Mouse (Mus musculus) brain, embryonic 14.5 days (tissue): Measurements from ENCODE around the gene 0610030E20Rik.

Experiments
- CTCF ChIP-seq: fragments of 200-500 bp; IDR thresholded peaks from 2 replicates; pipeline ENCODE4 v1.5.1; 2012; ENCODE audit warnings: inconsistent platforms, mild to moderate bottlenecking, moderate library complexity, borderline replicate concordance; ENCODE audit not compliant: insufficient read depth, insufficient read length; ENCODE audit errors: extremely low read depth
- POLR2A ChIP-seq: fragments of 200-500 bp; IDR thresholded peaks from 2 replicates; pipeline ENCODE4 v1.6.1; 2012; ENCODE audit warnings: mild to moderate bottlenecking, inconsistent platforms, borderline replicate concordance; ENCODE audit not compliant: poor library complexity, insufficient read depth, insufficient read length, severe bottlenecking; ENCODE audit errors: extremely low read depth

DNA sequence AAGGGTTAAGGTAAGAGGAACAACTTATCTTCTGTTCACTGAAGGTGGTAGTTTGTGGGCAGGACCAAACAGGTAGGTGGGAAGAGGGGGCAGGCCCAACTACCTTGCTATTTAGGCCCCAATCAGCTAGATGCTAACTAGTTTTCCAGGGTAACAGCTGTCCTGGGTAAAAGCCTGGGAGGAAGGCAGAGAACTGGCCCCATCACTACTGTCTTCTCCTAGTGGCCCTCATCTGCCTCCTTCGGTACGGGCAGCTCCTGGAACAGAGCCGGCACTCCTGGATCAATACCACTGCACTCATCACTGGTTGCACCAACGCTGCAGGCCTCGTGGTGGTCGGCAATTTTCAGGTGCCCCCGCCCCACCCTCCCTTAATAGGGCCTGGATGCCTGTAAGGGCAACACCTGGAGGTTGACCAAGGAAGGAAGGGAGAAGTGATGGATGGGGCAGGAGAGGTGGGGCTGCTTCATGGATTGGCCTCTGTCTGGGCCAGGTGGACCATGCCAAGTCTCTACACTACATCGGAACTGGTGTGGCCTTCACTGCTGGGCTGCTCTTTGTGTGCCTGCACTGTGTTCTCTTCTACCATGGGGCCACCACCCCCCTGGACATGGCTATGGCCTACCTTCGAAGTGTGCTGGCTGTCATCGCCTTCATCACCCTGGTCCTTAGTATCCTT lies 11.1 kb downstream of the 0610030E20Rik start:
- TF ChIP-seq CTCF (no peak), POLR2A (no peak)
